Mouse (Mus musculus) layer of hippocampus, adult 9-10 months (tissue): ENCODE results near the gene Obscn.

Experiments used
- DNase-seq: peaks from one replicate; pipeline ENCODE4 v3.0.0; 2022; ENCODE audit warnings: low spot score

Gene Obscn

DNA sequence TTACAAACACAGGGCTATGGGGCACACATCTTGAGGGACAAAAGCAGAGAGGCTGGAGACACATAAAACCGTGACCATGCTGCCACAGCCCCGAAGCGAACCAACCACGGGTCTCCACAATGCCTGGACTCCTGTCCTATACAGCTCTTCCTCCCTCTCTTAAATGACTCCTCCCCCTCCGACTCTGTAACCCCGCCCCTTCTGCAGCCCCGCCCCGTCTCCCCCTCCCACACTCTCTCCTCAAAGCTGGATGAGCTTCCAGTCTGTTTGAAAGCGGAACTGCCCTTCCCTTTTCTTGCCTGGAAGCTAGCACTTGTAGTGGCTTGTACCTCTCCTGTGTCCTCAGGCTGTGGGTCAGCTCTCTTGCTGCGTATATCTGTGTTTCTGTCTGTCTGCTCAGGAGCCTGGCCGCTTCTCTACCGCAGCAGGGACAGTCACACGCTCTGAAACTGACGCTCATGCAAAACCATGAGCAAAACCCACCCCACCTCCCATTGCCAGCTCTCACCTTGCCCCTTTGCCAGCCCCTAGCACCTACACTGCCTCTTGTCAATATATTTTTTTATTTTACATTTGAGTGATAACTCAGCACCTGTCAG lies 5.7 kb upstream of the Obscn start:
- no peak for DNase-seq

DNA sequence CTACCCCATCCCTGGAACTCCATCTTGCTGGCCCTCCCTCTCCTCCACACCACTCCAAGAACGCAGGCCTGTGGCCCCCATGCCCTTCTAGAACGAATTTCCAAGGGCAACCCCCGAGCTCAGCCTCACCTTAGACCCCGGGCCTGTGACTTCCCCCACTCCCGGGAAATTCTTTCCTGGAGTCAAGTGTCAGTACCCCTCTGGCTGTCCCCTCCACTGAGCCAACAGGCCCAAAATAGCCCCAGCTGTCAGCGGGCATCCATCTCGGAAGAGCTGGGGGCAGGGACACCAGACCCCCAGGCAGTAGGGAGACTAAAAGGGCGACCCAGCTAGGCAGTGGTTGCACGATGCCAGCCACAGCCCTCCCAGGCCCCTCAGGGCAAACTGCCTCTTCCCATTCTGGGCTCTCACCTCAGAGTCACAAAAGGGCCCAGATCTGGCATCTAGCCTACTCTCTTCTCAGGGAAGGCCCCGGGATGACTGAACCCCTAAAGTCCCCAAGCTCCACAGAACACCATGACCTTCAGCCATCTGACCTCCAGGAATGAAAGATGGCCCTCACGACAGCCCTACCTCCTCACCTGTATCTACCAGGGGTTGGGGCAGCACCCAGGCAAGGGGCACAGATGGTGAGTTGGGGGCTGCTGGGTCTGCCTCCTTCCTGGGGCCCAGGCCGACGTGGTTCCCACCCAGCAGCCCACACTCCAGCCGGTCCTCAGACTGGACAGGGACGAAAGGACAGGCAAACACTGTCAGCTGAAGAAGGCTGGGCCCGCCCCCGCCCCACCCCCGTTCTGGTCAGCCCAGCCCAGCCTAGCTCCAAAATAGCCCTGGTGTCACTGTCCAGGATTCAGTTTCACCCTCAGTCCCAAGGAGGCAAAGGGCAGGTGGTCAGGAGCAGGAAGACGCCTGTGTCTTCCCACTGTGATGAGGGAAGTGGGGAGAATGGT lies 2.6 kb upstream of the Obscn start:
- no peak for DNase-seq

DNA sequence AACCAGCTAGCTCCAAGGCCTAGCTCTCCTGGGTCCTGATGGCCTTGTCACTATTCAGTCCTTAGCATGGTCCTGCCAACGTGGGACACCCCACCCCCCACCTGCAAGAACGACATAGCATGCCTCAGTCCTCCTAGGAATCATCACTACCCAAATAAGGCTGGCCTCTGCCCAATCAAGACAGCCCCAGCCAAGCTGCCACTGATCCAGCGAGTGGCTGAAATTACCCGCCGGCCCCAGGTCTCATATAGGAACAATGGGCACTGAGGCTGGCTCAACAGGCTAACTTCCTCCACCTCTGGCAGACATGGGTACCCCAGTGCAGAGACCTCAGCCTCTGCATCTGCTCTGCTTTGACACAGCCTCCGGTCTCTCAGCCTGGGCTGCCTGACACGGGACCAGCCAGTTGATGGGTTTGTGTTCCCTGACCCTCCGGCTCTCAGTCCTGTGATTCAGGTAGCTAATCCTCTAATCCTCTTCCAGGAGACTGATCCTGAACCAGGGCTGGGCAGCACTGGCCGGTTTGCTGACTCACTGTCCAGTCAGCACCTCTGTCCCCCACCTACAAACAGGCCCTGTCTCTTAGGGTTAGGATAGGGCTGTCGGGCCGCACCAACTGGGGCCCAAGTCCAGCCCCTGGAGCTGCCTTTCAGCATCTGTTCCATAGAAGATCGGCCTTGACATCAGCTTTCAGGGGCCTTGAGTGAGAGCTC lies 948 bp upstream of the Obscn start:
- DNase-seq, result no peak

DNA sequence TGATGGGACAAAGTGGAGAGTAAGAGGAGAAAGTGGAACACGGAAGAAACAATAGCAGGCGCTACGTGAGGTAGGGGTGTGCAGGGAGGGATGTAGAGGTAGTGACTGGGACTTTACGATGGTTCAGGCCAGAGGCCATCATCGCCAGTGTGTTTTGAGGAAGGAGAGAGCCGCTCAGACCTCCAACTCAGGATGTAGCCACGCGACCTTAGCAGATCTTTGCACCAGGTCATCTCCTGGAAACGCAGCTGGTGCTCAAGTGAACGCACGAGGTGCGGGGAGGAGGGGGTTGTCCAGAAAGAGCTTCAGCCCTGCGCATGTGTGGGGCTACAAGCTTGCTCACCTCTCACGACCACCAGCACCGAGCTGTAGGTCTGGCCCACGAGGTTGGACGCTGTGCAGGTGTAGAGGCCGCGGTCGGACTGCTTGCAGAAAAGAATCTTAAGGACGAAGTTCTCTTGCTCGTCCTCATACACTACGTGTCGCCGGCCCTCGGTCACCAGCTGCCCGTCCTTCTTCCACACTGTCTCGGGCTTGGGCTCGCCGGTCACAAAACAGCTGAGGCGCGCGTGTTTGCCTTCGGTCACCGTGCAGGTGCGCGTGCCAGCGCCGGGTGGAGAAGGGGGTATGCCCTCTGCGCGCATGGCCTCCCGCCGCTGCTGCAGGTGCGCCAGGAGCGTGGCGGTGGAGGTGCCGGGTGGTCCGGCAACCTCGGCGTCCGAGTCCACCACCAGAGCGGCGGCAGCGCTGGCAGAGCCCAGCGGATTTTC lies 966 bp downstream of the Obscn start:
- DNase-seq, result no peak

DNA sequence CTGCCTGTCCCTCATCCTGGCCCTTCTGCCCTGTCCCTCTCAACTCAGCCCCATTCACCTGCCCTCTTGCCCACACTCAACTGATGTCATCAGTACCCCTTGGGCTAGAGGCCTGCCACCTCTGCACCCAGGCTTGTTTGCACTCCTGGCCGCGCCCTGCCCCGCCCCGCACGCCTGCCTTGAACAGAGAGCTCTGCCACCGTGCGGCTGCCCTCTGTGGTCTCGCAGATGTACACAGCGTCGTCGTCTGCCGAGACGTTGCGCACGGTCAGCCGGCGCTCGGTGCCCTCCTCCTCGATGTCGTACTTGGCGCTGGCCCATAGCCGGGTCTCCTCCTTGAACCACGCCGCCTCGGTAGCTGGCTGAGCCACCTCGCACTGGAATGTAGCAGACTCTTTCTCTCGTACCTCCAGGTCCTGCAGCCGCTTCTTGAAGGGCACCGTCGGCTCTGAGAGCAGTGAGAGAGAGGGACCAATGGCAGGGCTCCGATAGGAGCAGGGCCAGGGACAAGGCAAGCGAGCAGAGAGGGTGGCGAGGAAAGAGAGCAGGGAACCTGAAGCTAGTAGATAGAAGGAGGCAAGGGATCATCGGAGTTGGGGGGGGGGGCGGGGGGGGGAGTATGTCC lies 1.7 kb downstream of the Obscn start:
- no peak for DNase-seq

DNA sequence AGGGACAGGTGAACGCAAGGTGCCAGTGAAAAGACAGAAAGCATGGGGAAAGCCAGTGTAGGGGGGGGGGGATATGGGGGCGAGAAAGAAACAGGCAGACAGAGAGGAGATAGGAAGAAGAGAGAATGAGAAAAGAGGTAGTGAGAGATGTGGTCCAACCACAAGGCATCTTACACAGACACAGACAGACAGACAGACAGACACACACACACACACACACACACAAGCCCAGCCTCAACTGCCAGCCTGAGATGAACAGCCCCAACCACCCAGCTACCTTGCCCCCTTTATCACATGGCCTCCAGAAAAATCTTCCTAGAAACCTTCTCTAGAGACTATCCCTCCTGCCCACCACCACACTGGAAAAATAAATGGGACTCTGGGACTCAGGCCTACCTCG lies 4.1 kb downstream of the Obscn start:
- no peak for DNase-seq

DNA sequence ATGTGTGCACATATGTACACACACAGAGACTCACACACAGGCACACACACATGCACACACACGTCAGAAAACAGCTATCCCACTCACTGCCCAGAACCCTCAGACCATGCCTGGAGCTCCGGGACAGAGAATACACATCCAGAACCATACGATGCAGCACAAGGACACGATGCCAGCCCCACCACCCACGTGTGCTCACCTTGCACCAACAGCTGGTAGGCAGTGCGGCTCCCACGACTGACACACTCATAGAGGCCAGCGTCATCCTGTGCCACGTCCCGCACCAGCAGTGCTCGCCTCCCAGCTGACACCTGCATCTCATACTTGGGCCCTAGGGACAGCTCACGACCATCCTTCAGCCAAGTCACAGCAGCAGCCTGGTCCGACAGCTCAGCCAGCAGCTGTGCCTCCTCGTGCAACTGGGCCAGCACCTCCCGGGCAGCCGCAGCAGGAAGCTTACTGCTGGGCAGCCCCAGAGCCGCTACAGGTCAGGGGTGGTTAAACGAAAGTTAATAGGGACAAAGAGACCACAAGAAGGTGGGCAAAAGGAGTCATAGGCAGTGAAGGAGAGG lies 4.8 kb downstream of the Obscn start:
- no peak for DNase-seq

DNA sequence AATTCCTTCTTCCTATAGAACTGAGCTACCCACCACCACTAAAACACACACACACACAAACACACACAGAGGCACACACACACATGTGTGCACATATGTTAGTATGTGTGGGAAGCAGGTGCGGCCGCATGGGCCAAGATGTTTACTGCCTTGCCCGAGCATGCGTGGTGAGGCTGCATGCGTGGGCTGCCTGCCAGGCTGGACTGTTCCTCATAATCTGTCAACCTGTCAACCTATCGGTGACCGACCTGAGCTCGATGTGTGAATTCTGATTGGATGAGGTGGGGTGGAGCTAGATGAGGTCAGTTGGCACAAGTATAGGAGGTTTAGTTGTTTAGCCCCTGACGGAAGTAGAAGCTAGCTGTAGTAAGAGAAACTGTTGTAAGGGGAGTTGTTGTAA lies 5.4 kb downstream of the Obscn start:
- DNase-seq, result no peak

DNA sequence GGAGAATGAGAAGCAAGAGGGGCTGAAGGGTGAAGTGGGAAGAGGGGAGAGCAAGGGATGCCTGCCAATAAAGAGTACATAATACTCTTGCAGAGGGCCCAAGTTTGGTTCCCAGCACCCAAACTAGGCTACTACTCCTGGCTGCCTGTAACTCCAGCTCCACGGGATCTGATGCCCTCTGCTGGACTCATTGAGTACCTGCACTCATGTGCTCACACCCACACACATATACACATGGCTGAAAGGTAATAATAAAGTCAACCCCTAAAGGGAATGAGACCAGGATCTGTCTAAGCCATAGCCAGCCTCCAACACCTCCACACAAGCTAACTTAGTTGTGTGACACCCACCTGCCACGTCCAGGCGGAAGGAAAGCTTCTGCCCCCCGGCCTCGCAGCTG lies 30.3 kb downstream of the Obscn start:
- DNase-seq, result no peak

DNA sequence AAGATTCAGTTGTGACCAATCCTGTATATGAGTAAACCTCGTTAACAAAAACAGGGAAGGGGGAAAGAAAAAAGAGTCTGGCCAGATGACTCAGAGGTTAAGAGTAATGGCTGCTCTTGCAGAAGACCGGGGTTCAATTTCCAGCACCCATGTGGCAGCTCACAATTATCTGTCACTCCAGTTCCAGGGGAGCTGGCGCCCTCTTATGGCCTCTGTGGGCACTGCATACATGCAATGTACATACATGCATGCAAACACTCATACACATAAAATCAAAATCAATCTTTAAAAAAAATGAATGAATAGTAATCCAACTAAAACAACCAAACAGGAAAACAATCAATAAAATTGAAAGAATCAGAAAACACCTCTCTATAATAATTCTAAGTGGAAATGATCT lies 33.9 kb downstream of the Obscn start:
- no peak for DNase-seq

DNA sequence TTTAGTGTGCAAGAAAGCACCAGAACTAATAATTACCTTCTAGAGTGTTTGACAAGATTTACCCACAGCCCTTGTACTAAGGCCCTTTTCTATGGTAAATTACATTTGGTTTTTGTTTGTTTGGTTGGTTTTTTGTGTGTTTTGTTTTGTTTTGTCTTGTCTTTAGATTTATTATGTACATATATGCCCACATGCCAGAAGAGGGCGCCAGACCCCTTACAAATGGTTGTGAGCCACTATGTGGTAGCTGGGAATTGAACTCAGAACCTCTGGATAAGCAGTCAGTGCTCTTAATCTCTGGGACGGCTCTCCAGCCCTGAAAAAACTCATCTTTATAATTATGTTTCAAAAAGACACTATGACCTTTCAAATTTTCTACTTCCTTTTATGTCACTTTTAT lies 37.9 kb downstream of the Obscn start:
- no peak for DNase-seq

DNA sequence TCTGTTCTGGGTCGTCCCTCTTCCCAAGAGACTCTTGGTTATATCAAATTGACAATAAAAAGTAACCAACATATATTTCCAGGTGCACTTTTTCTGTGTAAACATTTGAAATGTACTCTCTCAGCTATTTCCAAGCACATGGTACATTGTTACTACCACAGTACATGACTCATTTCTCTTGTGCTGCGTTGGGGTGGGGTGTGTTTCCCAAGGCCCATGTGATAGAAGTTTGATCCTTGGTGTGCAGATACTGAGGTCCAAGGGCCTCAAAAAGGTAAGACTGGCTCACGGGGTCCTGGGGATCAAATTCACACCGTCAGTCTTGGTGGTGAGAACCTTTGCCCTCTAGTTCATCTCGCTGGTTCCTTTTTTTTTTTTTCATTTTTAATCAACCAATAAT lies 38.4 kb downstream of the Obscn start:
- DNase-seq, result no peak

DNA sequence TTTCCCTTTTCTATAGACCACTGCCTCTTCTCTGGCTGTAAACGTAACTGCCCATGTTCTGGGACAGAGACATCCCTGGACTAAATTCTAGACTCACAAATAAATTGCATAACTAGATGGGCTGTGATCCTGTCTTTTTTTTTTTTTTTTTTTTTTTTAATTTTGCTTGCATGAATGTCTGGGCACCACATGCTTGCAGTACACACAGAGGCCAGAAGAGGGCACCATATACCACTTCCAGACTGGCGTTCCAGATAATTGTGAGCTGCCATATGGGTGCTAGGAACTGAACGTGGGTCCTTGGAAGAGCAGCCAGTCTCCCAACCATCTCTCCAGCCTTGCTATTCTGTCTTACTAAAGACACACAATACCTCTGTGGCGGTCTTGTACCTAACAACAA lies 42.0 kb downstream of the Obscn start:
- DNase-seq, result no peak

DNA sequence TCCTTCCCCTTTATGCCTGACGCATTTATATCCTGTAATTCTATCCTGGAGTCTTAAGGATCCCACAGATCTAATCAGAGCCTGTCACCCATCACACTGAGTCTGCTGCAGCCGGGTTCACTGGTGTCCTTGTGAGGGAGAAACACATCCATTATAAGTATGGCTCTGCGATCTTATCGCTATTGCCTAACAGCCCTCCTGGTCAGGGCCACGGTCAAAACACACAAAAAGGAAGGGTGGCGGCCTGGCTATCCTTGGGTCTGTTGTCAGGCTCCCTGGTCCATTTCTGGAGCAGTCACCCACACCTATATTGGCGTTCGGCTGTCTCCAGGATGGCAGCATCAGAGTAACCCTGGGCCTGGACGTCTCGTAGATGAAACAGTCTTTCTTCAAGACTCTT lies 48.6 kb downstream of the Obscn start:
- no peak for DNase-seq

DNA sequence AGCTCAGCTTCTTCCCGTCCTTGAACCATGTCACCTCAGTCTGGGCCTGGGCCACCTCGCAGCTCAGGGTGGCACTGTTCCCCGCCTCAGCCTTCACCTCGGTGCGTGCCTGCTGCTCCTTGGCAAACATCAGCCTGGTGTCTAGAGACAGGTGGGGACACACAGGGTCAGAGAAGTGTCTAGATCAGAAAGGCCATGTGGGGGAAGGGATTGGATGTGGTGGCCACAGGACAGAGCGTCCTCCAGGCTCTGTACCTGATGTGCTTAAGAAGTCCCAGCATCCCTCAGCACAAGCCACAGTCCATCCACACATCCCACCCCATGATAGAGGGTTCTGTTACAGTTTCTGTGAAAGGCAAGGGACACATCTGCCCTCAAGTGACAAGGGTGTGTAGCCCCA lies 51.0 kb downstream of the Obscn start:
- no peak for DNase-seq

DNA sequence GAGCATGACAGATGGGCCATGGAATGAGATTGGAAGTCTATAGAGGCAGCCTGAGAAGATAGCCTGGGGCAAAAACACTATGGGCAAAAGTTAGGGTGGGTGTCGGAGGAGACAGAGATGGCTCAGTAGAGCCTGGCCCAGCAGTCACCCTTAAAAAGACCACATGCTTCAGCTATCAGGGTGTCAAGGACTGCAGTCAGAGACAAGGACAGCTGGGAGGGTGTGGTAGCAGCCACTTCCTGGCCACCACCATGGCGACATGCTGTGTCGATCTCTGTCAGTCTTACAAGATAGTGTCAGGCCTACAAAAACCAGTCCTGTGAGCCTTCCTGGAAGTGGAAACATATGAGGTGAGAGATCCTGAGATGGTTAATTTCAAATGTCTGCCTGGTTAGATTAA lies 53.1 kb downstream of the Obscn start:
- DNase-seq, result no peak

DNA sequence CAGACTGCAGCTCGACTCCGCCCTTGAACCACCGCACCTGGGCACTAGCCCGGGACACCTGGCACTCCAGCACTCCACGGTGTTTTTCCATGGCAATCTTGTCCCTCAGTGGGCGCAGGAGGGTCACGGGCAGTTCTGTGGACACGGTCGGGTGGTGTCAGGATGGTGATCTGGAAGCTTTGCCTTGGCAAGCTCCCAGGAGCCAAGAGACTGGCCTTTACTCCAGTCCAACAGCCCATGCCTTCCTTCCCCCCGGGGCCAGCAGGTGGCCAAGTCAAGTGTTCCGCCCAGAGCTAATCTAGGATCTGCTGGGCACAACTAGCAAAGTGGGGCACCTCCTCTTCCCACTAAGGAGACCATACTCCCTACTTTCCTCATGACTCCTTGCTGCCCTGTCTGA lies 57.9 kb downstream of the Obscn start:
- DNase-seq, result no peak

DNA sequence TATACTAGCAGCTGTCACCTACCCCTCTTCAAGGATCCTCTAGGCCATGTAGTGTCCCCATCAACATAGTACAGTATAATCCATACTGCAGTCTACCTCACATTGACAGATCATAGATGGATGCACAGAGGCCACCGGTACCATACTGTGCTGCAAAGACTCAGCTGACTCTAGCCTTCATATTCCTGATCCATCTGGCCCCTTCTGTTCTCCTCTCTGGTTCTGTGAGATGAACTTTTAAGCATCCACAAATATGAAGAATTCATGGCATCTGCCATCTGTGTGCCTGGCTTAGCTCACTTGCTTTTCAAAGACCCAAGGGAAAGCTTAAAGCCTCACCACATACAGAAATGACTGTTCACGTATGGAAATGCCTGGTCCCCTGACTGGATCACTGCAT lies 65.9 kb downstream of the Obscn start:
- no peak for DNase-seq

DNA sequence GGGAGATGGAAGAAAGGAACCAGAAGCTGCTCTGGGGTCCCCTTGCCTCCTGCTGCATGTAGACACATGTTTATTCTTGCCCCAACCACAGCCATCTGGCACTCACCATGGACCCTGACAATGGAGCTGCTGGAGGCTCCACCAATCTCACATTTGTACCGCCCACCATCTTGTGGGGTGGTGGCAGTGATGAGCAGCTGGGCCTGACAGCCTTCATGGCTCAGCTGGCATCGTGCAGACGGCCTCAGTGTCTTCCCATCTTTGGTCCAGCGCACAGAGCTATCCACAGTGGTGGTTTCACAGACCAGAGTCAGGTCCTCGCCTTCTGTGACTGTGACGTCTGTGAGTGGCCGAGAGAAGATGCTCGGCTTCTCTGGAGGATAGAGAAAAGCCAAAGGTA lies 67.3 kb downstream of the Obscn start:
- no peak for DNase-seq

DNA sequence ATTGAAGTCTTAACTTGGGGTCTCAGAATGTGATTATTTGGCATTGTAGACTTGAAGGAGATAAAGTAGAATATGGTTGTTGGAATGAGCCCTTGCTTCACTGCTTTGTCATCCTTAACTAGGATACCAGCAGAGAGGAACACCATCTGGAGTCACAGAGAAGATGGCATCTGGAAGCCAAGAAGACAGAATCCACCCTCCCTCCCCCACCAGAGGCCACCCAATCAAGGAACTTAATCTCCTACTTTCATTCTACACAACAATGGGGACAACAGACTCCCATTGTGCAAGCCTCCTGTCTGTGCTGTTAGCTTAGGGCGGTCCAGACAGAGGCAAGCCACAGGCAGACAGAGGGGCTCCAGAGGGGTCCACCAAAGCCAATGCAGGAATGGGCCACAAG lies 67.8 kb downstream of the Obscn start:
- DNase-seq, result no peak

DNA sequence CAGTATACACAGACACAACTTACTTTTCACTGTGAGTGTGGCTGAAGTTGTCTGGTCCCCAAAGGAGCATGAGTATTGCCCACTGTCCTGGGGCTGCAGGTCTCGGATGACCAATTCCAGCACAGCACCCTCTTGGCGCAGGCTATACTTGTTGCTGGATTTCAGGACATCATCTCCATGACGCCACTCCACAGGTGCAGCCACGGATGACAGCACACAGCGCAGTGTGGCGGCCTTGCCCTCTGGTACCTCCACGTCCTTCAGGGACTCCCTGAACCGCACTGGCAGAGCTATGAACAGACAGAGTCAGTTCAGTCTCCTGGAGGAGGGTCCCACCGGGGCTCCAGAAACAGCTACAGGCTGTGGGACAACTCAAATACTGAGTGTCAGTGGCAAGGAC lies 68.3 kb downstream of the Obscn start:
- DNase-seq, result no peak

DNA sequence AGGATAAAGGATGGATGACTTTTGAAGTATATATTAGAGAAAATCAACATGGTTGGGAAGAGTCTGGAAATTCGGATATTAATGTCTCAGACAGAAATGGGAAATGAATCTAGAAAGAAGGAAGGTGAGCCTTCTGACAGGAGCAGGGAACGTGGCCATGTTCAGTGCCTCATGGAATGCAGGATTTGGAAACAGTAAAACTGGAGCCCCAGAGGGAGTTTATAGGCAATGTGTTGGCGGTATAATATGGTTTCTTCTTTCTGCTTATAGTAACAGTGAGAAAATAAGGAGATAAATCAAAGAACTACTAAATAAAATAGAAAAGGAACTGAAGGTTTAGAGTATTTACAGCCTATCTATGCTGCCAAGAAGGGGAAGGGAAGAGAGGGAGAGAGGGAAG lies 78.2 kb downstream of the Obscn start:
- DNase-seq, result no peak
